Comparison of ENCODE assay signal across 17 mouse cellular contexts in genomic region chr1:37307586-37307985, GRCm38 (mm10). TPM values are rescaled to one million over a fixed set of nuclear protein-coding genes. Genes with fewer than 3 reads are reported as not detected.
DNase-seq lines count a peak whose midpoint lies in the region; ATAC-seq and TF ChIP-seq lines count a peak whose summit lies in the region.
"Had no signal": no experiment of that assay in that cellular context is flagged by ENCODE, and none has a peak within 500 bp of the region (broad histone marks: within the 10 kb centered on the region; RNA-seq: fewer than 3 reads in every experiment).

No protein-coding gene starts in this region.

- no peak for TF ChIP-seq CTCF in kidney, adult 2 months (conservative IDR thresholded peaks at IDR 0.05; ENCODE audit: insufficient read depth, insufficient read length, low read depth, low read length)

- no peak overlapping the region for H3ac ChIP-seq in myocyte (ENCODE audit: control insufficient read depth, insufficient read length)

- no peak overlapping the region for H3K9ac ChIP-seq in hindbrain, embryonic 13.5 days
- H3K9ac ChIP-seq: forebrain, embryonic 13.5 days; heart, embryonic 13.5 days; hindbrain, embryonic 15.5 days; liver, embryonic 15.5 days had no signal

- intact Hi-C loops in heart, postnatal 25 days (cut with DNase I): no loop called here

- ATAC-seq in granulocyte monocyte progenitor cell, adult 5-6 weeks (replicated peaks; ENCODE audit: poor library complexity, severe bottlenecking): peak; percentile 50
- ATAC-seq in hindbrain, embryonic 13.5 days (ENCODE audit: low FRiP score): no peak
- ATAC-seq: forebrain, embryonic 13.5 days had no signal

- H3K36me3 ChIP-seq in myocyte (ENCODE audit: control insufficient read depth, insufficient read depth): no peaks in the 10 kb centered on the region
- H3K36me3 ChIP-seq in kidney, adult 2 months (ENCODE audit: control insufficient read depth, insufficient read depth, low read length): no peaks in the 10 kb centered on the region
- H3K36me3 ChIP-seq in hindbrain, embryonic 13.5 days: no peaks in the 10 kb centered on the region
- H3K36me3 ChIP-seq: heart, embryonic 13.5 days; hindbrain, embryonic 15.5 days; limb, embryonic 10.5 days; liver, embryonic 15.5 days had no signal

- H3K9me3 ChIP-seq in hindbrain, embryonic 13.5 days: no peaks in the 10 kb centered on the region
- H3K9me3 ChIP-seq: forebrain, embryonic 13.5 days; hindbrain, embryonic 15.5 days; limb, embryonic 10.5 days; liver, embryonic 15.5 days had no signal

- TF ChIP-seq POLR2A in myocyte (IDR thresholded peaks at IDR 0.05; ENCODE audit: insufficient read length, low read depth): no peak
- TF ChIP-seq POLR2A in kidney, adult 2 months (IDR thresholded peaks at IDR 0.05; ENCODE audit: low read depth, low read length): no peak

- H3K4me3 ChIP-seq in myocyte: no peak overlapping the region
- no peak overlapping the region for H3K4me3 ChIP-seq in kidney, adult 2 months (ENCODE audit: insufficient read depth, low read depth, low read length)
- H3K4me3 ChIP-seq in hindbrain, embryonic 13.5 days: no peak overlapping the region
- H3K4me3 ChIP-seq: forebrain, embryonic 13.5 days; heart, embryonic 13.5 days; hindbrain, embryonic 15.5 days; limb, embryonic 10.5 days; liver, embryonic 15.5 days had no signal

- WGBS in kidney, adult 2 months: 93% methylated on average over 2 of the region's 2 CpGs
- 98% methylated on average over 2 of the region's 2 CpGs for WGBS in hindbrain, embryonic 13.5 days

- peak; percentile 18 for DNase-seq in heart, postnatal 4 days
- DNase-seq in heart, postnatal 25 days (ENCODE audit: low spot score): no peak
- DNase-seq in CD4-positive helper T cell, adult 2 months (ENCODE audit: low read depth, low spot score): peak; percentile 51
- DNase-seq in kidney, adult 2 months: no peak
- no peak for DNase-seq in spleen, adult 12 weeks (ENCODE audit: low spot score)
- DNase-seq: adrenal gland, adult 2 months; cerebellum, adult 2 months; kidney, adult 18-20 months; thymus, postnatal 4 days had no signal

- peak overlapping the region; percentile 36 for H3K4me2 ChIP-seq in myocyte (ENCODE audit: low read depth)
- H3K4me2 ChIP-seq in hindbrain, embryonic 13.5 days: no peak overlapping the region
- H3K4me2 ChIP-seq: forebrain, embryonic 13.5 days; heart, embryonic 13.5 days; hindbrain, embryonic 15.5 days; liver, embryonic 15.5 days had no signal

- no peaks in the 10 kb centered on the region for H3K27me3 ChIP-seq in myocyte (ENCODE audit: control insufficient read depth, insufficient read depth, insufficient read length)
- no peaks in the 10 kb centered on the region for H3K27me3 ChIP-seq in kidney, adult 2 months (replicated peaks; ENCODE audit: control insufficient read depth, insufficient read depth, low read length)
- H3K27me3 ChIP-seq in hindbrain, embryonic 13.5 days: no peaks in the 10 kb centered on the region
- H3K27me3 ChIP-seq: forebrain, embryonic 13.5 days; heart, embryonic 13.5 days; hindbrain, embryonic 15.5 days; liver, embryonic 15.5 days had no signal

- H3K79me2 ChIP-seq in myocyte (ENCODE audit: control insufficient read depth, insufficient read depth): no peaks in the 10 kb centered on the region

- no peak overlapping the region for H3K27ac ChIP-seq in kidney, adult 2 months (ENCODE audit: insufficient read depth, low read depth, low read length)
- H3K27ac ChIP-seq in hindbrain, embryonic 13.5 days: no peak overlapping the region
- H3K27ac ChIP-seq: forebrain, embryonic 13.5 days; heart, embryonic 13.5 days; hindbrain, embryonic 15.5 days; limb, embryonic 10.5 days had no signal

- no peaks in the 10 kb centered on the region for H3K4me1 ChIP-seq in kidney, adult 2 months (ENCODE audit: control insufficient read depth, insufficient read depth, low read length)
- peaks cover 12% of the 10 kb centered on the region for H3K4me1 ChIP-seq in hindbrain, embryonic 13.5 days (replicated peaks)
- H3K4me1 ChIP-seq: limb, embryonic 10.5 days had no signal

TF ChIP-seq in myocyte, 11 proteins besides CTCF, POLR2A, EP300 and RAD21:
- TF ChIP-seq MYOD1 (IDR thresholded peaks at IDR 0.05; ENCODE audit: control insufficient read depth in 1 of 3, insufficient read length in 2 of 3, low read depth in 2 of 3): peak in 1 of 3 experiments; percentile 37
- no peak for TF ChIP-seq MAX (IDR thresholded peaks at IDR 0.05; ENCODE audit: low read depth)
- TF ChIP-seq MYOG (IDR thresholded peaks at IDR 0.05; ENCODE audit: control insufficient read depth in 1 of 3, insufficient read depth in 1 of 3, insufficient read length in 2 of 3, low read depth in 2 of 3): peak in 2 of 3 experiments; percentile 51 to 70

RNA-seq across cellular contexts. Expression of gene Inpp4a, which starts 7.9 kb away (rescaled TPM):
- 10 to 100 TPM; 17.2 to 18.7 TPM for total RNA-seq in heart, postnatal 4 days (2021)
- 10 to 100 TPM; 17.6 to 17.8 TPM for total RNA-seq in heart, postnatal 25 days (2021)
- total RNA-seq in granulocyte monocyte progenitor cell, adult 5-6 weeks (2014; fragmentation: Nextera tagmentation): 10.2 and 13.9 TPM in 2 replicates
- total RNA-seq in granulocyte monocyte progenitor cell, adult 5-6 weeks (2017): 5.6 and 7.0 TPM in 2 replicates
- 4.9 TPM for polyA plus RNA-seq in myocyte (2012; fragmentation: generic; extraction: Trizol)
- 7.5 and 7.7 TPM in 2 replicates for polyA plus RNA-seq in kidney, adult 2 months (2012; rRNA removed)
- polyA plus RNA-seq in hindbrain, embryonic 13.5 days (2015; fragmentation: Nextera tagmentation; extraction: Ambion mirVana): 59.1 and 60.9 TPM in 2 replicates

Comparison
In these comparisons a context has a peak if more than half of its experiments do, and no peak if none do; other contexts are left out.
1. DNase-seq: peak in heart, postnatal 4 days (single experiment) and CD4-positive helper T cell, adult 2 months (single experiment); none in heart, postnatal 25 days (single experiment), kidney, adult 2 months (single experiment) and spleen, adult 12 weeks (single experiment).